Mouse (Mus musculus) MEL (cell line): ENCODE data around the gene Lingo1. TPM values are rescaled to one million over a fixed set of nuclear protein-coding genes. Genes with fewer than 3 reads are reported as not detected.

Experiments used
- DNase-seq: peaks from one replicate; pipeline ENCODE4 v3.0.0; 2011; ENCODE audit warnings: low read depth, low spot score
- H3K27ac ChIP-seq: 2 replicates; pipeline ENCODE4 v1.5.1; 2012; ENCODE audit warnings: low read depth, mild to moderate bottlenecking, control low read depth, low read length, moderate library complexity; ENCODE audit not compliant: control insufficient read depth
- H3K27me3 ChIP-seq, 2 experiments: fragments of 150-350 bp in 1 of 2; sonication (generic) in 1 of 2; 2 replicates each; pipeline ENCODE4 v1.6.1; 2012; ENCODE audit warnings: low read length in 2 of 2, mild to moderate bottlenecking in 2 of 2, improper control_type of control experiment in 1 of 2, moderate library complexity in 1 of 2; ENCODE audit not compliant: insufficient read depth in 2 of 2, control insufficient read depth in 1 of 2
- H3K36me3 ChIP-seq, 2 experiments: 2 replicates each; pipeline ENCODE4 v1.6.1; 2012 to 2014; ENCODE audit warnings: low read length in 2 of 2, improper control_type of control experiment in 1 of 2, inconsistent platforms in 1 of 2, mild to moderate bottlenecking in 1 of 2; ENCODE audit not compliant: insufficient read depth in 2 of 2, control insufficient read depth in 1 of 2
- H3K4me1 ChIP-seq, 2 experiments: fragments of 150-350 bp in 1 of 2; sonication (generic) in 1 of 2; 2 replicates each; pipeline ENCODE4 v1.6.1; 2012; ENCODE audit warnings: low read length in 2 of 2, improper control_type of control experiment in 1 of 2, mild to moderate bottlenecking in 1 of 2; ENCODE audit not compliant: insufficient read depth in 2 of 2, control insufficient read depth in 1 of 2
- H3K4me3 ChIP-seq, 2 experiments: fragments of 150-350 bp in 1 of 2; sonication (generic) in 1 of 2; 2 replicates each; pipeline ENCODE4 v1.5.1; 2012; ENCODE audit warnings: low read depth in 2 of 2, low read length in 2 of 2, mild to moderate bottlenecking in 2 of 2, moderate library complexity in 2 of 2, control low read depth in 1 of 2, improper control_type of control experiment in 1 of 2; ENCODE audit not compliant: control insufficient read depth in 1 of 2, insufficient read depth in 1 of 2
- H3K79me2 ChIP-seq: 2 replicates; pipeline ENCODE4 v1.6.1; 2012; ENCODE audit warnings: mild to moderate bottlenecking, low read length, moderate library complexity; ENCODE audit not compliant: control insufficient read depth, poor library complexity, insufficient read depth
- H3K9ac ChIP-seq: 2 replicates; pipeline ENCODE4 v1.6.1; 2012; ENCODE audit warnings: low read depth, mild to moderate bottlenecking, control low read depth, low read length, moderate library complexity; ENCODE audit not compliant: control insufficient read depth, poor library complexity, severe bottlenecking
- H3K9me3 ChIP-seq: fragments of 150-350 bp; sonication (generic); replicated peaks from 2 replicates; pipeline ENCODE4 v1.6.1; 2012; ENCODE audit warnings: mild to moderate bottlenecking, low read length, improper control_type of control experiment, moderate library complexity; ENCODE audit not compliant: insufficient read depth
- CTCF ChIP-seq, 3 experiments: IDR thresholded peaks in 2 of 3; conservative IDR thresholded peaks in 1 of 3; 2 replicates each; pipeline ENCODE4 v1.5.1; 2011 to 2012; ENCODE audit warnings: low read length in 3 of 3, low read depth in 2 of 3, mild to moderate bottlenecking in 2 of 3, improper control_type of control experiment in 1 of 3, inconsistent platforms in 1 of 3, mixed read lengths in 1 of 3, moderate library complexity in 1 of 3; ENCODE audit not compliant: control insufficient read depth in 1 of 3, insufficient read depth in 1 of 3, poor library complexity in 1 of 3, severe bottlenecking in 1 of 3
- ELF1 ChIP-seq: IDR thresholded peaks from 2 replicates; pipeline ENCODE4 v1.6.1; 2014; ENCODE audit warnings: low read depth, mild to moderate bottlenecking, inconsistent platforms, low read length, improper control_type of control experiment, moderate library complexity
- EP300 ChIP-seq, 2 experiments: IDR thresholded peaks; 2 replicates each; pipeline ENCODE4 v1.6.1; 2011; ENCODE audit warnings: improper control_type of control experiment in 2 of 2, low read length in 2 of 2, low read depth in 1 of 2, mild to moderate bottlenecking in 1 of 2
- KAT2A ChIP-seq: conservative IDR thresholded peaks from 2 replicates; pipeline ENCODE4 v1.6.1; 2012; ENCODE audit warnings: low read depth, low read length, improper control_type of control experiment, inconsistent platforms
- MAX ChIP-seq: IDR thresholded peaks from 2 replicates; pipeline ENCODE4 v1.6.1; 2011; ENCODE audit warnings: low read length, improper control_type of control experiment
- MAZ ChIP-seq: IDR thresholded peaks from 2 replicates; pipeline ENCODE4 v1.6.1; 2012; ENCODE audit warnings: low read depth, mild to moderate bottlenecking, inconsistent platforms, low read length, improper control_type of control experiment
- MEF2A ChIP-seq: IDR thresholded peaks from 2 replicates; pipeline ENCODE4 v1.6.1; 2014; ENCODE audit warnings: low read depth, mild to moderate bottlenecking, inconsistent platforms, low read length, improper control_type of control experiment; ENCODE audit not compliant: poor library complexity, insufficient replicate concordance, severe bottlenecking; ENCODE audit errors: extremely low read depth
- MYB ChIP-seq: IDR thresholded peaks from 2 replicates; pipeline ENCODE4 v1.6.1; 2011; ENCODE audit warnings: mild to moderate bottlenecking, low read depth, low read length, improper control_type of control experiment
- MYC ChIP-seq: IDR thresholded peaks from 2 replicates; pipeline ENCODE4 v1.6.1; 2011; ENCODE audit warnings: low read depth, mild to moderate bottlenecking, low read length, improper control_type of control experiment, moderate library complexity
- POLR2AphosphoS5 ChIP-seq: IDR thresholded peaks from 2 replicates; pipeline ENCODE4 v1.6.1; 2012; ENCODE audit warnings: low read depth, borderline replicate concordance, mild to moderate bottlenecking, inconsistent platforms, low read length, moderate library complexity, mixed read lengths
- RCOR1 ChIP-seq: IDR thresholded peaks from 2 replicates; pipeline ENCODE4 v1.6.1; 2012; ENCODE audit warnings: low read depth, mild to moderate bottlenecking, inconsistent platforms, low read length, improper control_type of control experiment
- SMC3 ChIP-seq: IDR thresholded peaks from 2 replicates; pipeline ENCODE4 v1.6.1; 2011; ENCODE audit warnings: low read depth, low read length, improper control_type of control experiment
- TAL1 ChIP-seq: IDR thresholded peaks from 2 replicates; pipeline ENCODE4 v1.6.1; 2012; ENCODE audit warnings: mild to moderate bottlenecking, inconsistent platforms, low read length, moderate library complexity, mixed read lengths
- USF2 ChIP-seq, 2 experiments: IDR thresholded peaks; 2 replicates each; pipeline ENCODE4 v1.6.1; 2011 to 2012; ENCODE audit warnings: improper control_type of control experiment in 2 of 2, low read length in 2 of 2, borderline replicate concordance in 1 of 2, inconsistent platforms in 1 of 2, low read depth in 1 of 2, mild to moderate bottlenecking in 1 of 2; ENCODE audit not compliant: insufficient read depth in 1 of 2
- ZC3H11A ChIP-seq: IDR thresholded peaks from 2 replicates; pipeline ENCODE4 v1.6.1; 2012; ENCODE audit warnings: low read depth, mild to moderate bottlenecking, inconsistent platforms, low read length, improper control_type of control experiment
- ZKSCAN1 ChIP-seq: IDR thresholded peaks from 2 replicates; pipeline ENCODE4 v1.6.1; 2012; ENCODE audit warnings: low read depth, mild to moderate bottlenecking, inconsistent platforms, low read length, improper control_type of control experiment, moderate library complexity
- polyA plus RNA-seq, 2 experiments: library from polyadenylated mRNA; stranded (reverse) in 1 of 2; unstranded in 1 of 2; fragments of >175 nt in 1 of 2; fragments of >200 nt in 1 of 2; gene quantifications; 2 replicates each; pipeline versions ENCODE4 v1.2.1 to v1.2.4; 2012; ENCODE audit warnings: low replicate concordance in 2 of 2, low read depth in 1 of 2; ENCODE audit not compliant: insufficient read length in 2 of 2, insufficient read depth in 1 of 2, missing spikeins in 1 of 2
- total RNA-seq: library from RNA; depleted of rRNA; stranded (reverse); fragments of 300-350 nt; gene quantifications from 2 replicates; pipeline ENCODE4 v1.2.3, GENCODE M21; 2012

Lingo1 gene
- total and polyA plus RNA-seq, 3 experiments = not detected

DNA sequence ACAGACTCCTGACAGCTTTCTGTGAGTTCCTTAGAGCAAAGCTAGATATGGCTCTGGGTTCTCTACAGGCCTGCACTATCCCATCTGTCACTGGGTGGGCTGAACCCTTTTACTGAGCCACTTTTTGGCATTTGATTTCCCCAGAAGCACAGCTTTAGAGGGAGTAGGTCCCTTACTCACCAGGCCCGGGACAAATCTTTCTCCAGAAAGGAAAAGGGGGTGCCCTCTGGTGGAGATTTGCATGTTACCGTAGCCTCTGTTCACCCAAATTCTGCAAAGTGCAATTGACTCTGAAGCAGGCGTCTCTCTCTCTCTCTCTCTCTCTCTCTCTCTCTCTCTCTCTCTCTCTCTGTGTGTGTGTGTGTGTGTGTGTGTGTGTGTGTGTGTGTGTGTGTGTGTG is 28.6 kb upstream of the Lingo1 start:
- H3K27me3 ChIP-seq = peaks cover 0 to 12% of the 10 kb centered on the region in 2 experiments; a peak in 3 of 4 replicates
- no peak for TF ChIP-seq POLR2AphosphoS5
- TF ChIP-seq MAX = no peak
- no peak for TF ChIP-seq RCOR1
- no peak for TF ChIP-seq MAZ
- TF ChIP-seq CTCF (IDR thresholded peaks at IDR 0.05 in 2 of 3, conservative IDR thresholded peaks at IDR 0.05 in 1 of 3; ENCODE audit: control insufficient read depth in 1 of 3, insufficient read depth in 1 of 3, low read depth in 2 of 3, low read length in 3 of 3, poor library complexity in 1 of 3, severe bottlenecking in 1 of 3) = peak in 2 of 3 experiments; percentile 33 to 34; a peak in 4 of 6 replicates
- 0 out of 2 replicates have a peak, but pooled peaks have one; percentile 26 for TF ChIP-seq SMC3
- no peak for TF ChIP-seq MYB
- TF ChIP-seq MYC = no peak
- TF ChIP-seq MEF2A = no peak
- TF ChIP-seq EP300 (IDR thresholded peaks at IDR 0.05; ENCODE audit: low read depth in 1 of 2, low read length in 2 of 2) = no peak
- no peaks in the 10 kb centered on the region for H3K36me3 ChIP-seq
- DNase-seq = peak; percentile 10
- H3K4me1 ChIP-seq = no peaks in the 10 kb centered on the region
- H3K79me2 ChIP-seq = no peaks in the 10 kb centered on the region
- H3K27ac ChIP-seq = no peak overlapping the region
- H3K9me3 ChIP-seq = no peaks in the 10 kb centered on the region
- H3K4me3 ChIP-seq = no peak overlapping the region
- no peak overlapping the region for H3K9ac ChIP-seq

DNA sequence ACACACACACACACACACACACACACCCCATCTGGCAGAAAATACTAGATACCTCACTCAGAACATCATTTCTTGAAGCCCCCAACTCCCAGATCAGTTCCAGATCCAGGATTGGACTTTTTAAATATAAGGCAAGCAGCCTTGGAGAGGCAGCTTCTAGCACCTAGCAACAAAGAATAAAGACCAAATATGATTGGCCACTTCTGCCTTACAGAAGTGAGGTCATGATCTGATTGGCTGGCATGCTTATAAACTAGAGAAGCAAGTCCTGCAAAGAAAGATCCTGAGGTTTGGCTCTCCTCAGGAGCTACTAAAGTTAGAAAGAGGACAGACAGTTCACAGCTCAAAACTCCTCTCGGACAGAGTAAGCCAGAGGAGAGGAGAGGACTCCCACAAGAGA is 14.6 kb upstream of the Lingo1 start:
- H3K27ac ChIP-seq = no peak overlapping the region
- H3K27me3 ChIP-seq = peaks cover 0 to 2% of the 10 kb centered on the region in 2 experiments; a peak in 2 of 4 replicates
- no peak overlapping the region for H3K9ac ChIP-seq

DNA sequence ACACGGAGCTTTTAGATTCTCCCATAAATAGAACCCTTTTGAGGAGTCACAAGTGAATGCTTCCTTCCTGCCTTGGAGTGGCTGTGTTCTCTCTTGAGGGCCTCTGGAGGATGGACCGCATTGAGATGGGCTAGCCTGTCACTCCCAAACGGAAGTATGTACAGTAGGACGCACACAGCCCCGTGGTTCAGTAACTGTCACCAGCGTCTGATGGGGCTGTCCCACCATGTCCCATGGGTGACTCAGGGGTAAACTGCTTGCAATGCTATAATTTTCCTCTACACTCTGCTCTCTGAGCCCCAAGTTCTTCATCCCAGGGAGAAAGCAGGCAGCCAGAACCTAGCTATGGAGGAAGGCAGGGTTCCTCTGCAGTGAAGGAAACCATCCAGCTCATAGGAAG is 11.7 kb upstream of the Lingo1 start:
- H3K9ac ChIP-seq = no peak overlapping the region
- no peaks in the 10 kb centered on the region for H3K36me3 ChIP-seq
- no peaks in the 10 kb centered on the region for H3K4me1 ChIP-seq
- no peaks in the 10 kb centered on the region for H3K79me2 ChIP-seq
- no peak overlapping the region for H3K4me3 ChIP-seq
- H3K9me3 ChIP-seq = no peaks in the 10 kb centered on the region
- TF ChIP-seq ZKSCAN1 (no peak), RCOR1 (no peak)
- DNase-seq = no peak
- no peak overlapping the region for H3K27ac ChIP-seq
- peaks cover 0 to 3% of the 10 kb centered on the region in 2 experiments; a peak in 1 of 4 replicates for H3K27me3 ChIP-seq

More for the DNA sequence above, 14.6 kb upstream of the Lingo1 start:
- Histone ChIP-seq H3K4me1 (no peaks in the 10 kb centered on the region), H3K9me3 (no peaks in the 10 kb centered on the region), H3K4me3 (no peak overlapping the region), H3K79me2 (no peaks in the 10 kb centered on the region), H3K36me3 (no peaks in the 10 kb centered on the region)
- TF ChIP-seq USF2 (IDR thresholded peaks at IDR 0.05; ENCODE audit: borderline replicate concordance in 1 of 2, insufficient read depth in 1 of 2, low read depth in 1 of 2, low read length in 2 of 2) = no peak
- TF ChIP-seq ELF1 = no peak
- no peak for TF ChIP-seq KAT2A
- no peak for TF ChIP-seq TAL1
- no peak for TF ChIP-seq ZC3H11A
- no peak for DNase-seq
